Mouse (Mus musculus) thymus, adult 2 months (tissue): ENCODE results near the gene Slco4a1.

Experiments used
- CTCF ChIP-seq: fragments of 200-500 bp; IDR thresholded peaks from 2 replicates; pipeline ENCODE4 v1.5.1; 2012; ENCODE audit warnings: mild to moderate bottlenecking, control low read depth, low read length, moderate library complexity, borderline replicate concordance; ENCODE audit not compliant: control insufficient read depth, poor library complexity, insufficient read depth; ENCODE audit errors: extremely low read depth
- POLR2A ChIP-seq: fragments of 200-500 bp; IDR thresholded peaks from 2 replicates; pipeline ENCODE4 v1.6.1; 2012; ENCODE audit warnings: mild to moderate bottlenecking, low read length, control low read depth, moderate library complexity; ENCODE audit not compliant: control insufficient read depth, poor library complexity, insufficient read depth; ENCODE audit errors: extremely low read depth

- TF ChIP-seq CTCF = no peak
- no peak for TF ChIP-seq POLR2A
Measured at GRCm38 (mm10) chr2:180513835-180514234, 57.8 kb downstream of the Slco4a1 start.
